Mouse (Mus musculus): ENCODE results near the gene Zfp119b. TPM values are rescaled to one million over a fixed set of nuclear protein-coding genes. Genes with fewer than 3 reads are reported as not detected.
A peak's percentile ranks its signal among the peaks of the same experiment; 100 is the strongest.

The Zfp119b gene
- polyA plus RNA-seq, 1 experiment from 2014 or later = 4.4 TPM

DNA sequence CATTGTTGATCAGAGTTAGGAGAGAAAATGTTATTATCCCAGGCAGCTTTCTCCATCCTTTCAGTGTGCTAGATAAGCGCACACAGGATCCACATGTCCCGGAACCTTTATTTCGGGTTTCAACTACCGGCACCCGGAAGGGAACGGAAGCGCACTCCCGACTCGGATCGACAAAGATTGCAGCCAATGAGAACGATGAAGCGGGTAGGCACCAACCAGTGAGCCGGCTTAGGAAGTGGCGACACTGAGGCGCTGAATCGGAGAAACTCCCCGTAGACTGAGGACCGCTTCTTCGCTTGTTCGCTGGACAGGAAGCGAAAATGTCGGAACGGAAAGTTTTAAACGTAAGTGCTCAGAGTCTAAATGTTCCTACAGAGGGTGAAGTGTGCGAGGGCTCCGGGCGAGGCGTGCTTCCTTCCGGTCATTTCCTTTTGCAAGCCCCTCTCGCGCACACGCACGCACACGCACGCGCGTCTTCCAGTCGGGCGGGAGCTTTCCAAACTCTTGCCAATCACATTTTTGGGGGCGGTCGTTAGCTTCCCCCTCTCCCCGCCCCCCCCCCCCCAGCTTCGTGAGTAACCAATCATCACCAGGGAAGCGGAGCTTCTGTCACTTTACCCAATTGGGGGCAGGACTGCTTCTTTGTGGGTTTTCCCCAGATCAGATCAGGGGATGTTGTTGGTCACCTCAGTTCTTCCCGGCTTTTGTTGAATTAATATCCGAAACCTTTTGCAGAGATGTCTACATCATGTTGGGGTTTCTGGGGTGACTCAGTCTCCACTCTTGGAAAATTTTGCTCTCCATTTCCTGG is 9.8 kb upstream of the Zfp119b start, which contains the start of gene Yju2:
TSS of gene Yju2 (plus strand) at position 182 of the 811 bp plus-strand sequence.
- peaks cover 23% of the 10 kb centered on the region for H3K4me1 ChIP-seq (ENCODE audit: insufficient read depth)

DNA sequence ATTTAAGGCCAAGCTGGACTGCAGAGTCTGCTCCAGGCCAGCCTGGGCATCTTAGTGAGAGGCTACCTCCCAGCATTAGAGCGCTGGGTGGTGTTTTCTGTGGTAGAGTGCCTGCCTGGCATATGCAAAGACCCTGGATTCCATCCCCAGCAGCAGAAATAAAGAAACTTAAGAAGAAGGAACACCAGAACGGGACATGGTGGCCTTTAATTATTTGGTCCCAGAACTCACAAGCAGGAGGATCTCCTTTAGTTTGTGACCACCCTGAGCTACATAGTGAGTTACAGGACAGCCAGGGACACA is 9.2 kb upstream of the Zfp119b start:
- H3K9ac ChIP-seq (replicated peaks) = peak overlapping the region; percentile 59
- peak overlapping the region; percentile 55 for H3K4me3 ChIP-seq (ENCODE audit: low read depth, low read length)
- 33% methylated on average over 2 of the region's 2 CpGs for WGBS (ENCODE audit: insufficient replicate concordance)
- peaks cover 10% of the 10 kb centered on the region for H3K36me3 ChIP-seq (replicated peaks; ENCODE audit: insufficient read depth, low read length)
- H3K9me3 ChIP-seq (ENCODE audit: low read length) = no peaks in the 10 kb centered on the region
- H3K4me2 ChIP-seq (ENCODE audit: low read depth, low read length) = peak overlapping the region; percentile 74
- no peaks in the 10 kb centered on the region for H3K27me3 ChIP-seq (ENCODE audit: insufficient read depth, low read length)
- DNase-seq (no peak), ATAC-seq (no peak)
- H3K4me1 ChIP-seq (ENCODE audit: insufficient read depth) = peaks cover 23% of the 10 kb centered on the region
- TF ChIP-seq EP300 (IDR thresholded peaks at IDR 0.05; ENCODE audit: low read depth) (no peak), CTCF (IDR thresholded peaks at IDR 0.05; ENCODE audit: low read depth) (no peak)
- H3K27ac ChIP-seq (ENCODE audit: low read depth) = peak overlapping the region; percentile 89

More for the DNA sequence above, 9.8 kb upstream of the Zfp119b start, which contains the start of gene Yju2:
- ATAC-seq (peak; percentile 94), DNase-seq (peak; percentile 93)
- Histone ChIP-seq H3K9ac (replicated peaks) (peak within 1 kb of the TSS; percentile 59), H3K9me3 (ENCODE audit: low read length) (no peaks in the 10 kb centered on the region), H3K27me3 (ENCODE audit: insufficient read depth, low read length) (no peaks in the 10 kb centered on the region), H3K4me2 (ENCODE audit: low read depth, low read length) (peak within 1 kb of the TSS; percentile 74), H3K4me3 (ENCODE audit: low read depth, low read length) (peak within 1 kb of the TSS; percentile 55), H3K36me3 (replicated peaks; ENCODE audit: insufficient read depth, low read length) (peaks cover 10% of the 10 kb centered on the region), H3K27ac (ENCODE audit: low read depth) (peak within 1 kb of the TSS; percentile 89)
- TF ChIP-seq CTCF (IDR thresholded peaks at IDR 0.05; ENCODE audit: low read depth) = no peak; the same call in 1 of the 2 replicates
- TF ChIP-seq EP300 (IDR thresholded peaks at IDR 0.05; ENCODE audit: low read depth) = no peak
- under 1% methylated on average over 45 of the region's 46 CpGs for WGBS (ENCODE audit: insufficient replicate concordance)

DNA sequence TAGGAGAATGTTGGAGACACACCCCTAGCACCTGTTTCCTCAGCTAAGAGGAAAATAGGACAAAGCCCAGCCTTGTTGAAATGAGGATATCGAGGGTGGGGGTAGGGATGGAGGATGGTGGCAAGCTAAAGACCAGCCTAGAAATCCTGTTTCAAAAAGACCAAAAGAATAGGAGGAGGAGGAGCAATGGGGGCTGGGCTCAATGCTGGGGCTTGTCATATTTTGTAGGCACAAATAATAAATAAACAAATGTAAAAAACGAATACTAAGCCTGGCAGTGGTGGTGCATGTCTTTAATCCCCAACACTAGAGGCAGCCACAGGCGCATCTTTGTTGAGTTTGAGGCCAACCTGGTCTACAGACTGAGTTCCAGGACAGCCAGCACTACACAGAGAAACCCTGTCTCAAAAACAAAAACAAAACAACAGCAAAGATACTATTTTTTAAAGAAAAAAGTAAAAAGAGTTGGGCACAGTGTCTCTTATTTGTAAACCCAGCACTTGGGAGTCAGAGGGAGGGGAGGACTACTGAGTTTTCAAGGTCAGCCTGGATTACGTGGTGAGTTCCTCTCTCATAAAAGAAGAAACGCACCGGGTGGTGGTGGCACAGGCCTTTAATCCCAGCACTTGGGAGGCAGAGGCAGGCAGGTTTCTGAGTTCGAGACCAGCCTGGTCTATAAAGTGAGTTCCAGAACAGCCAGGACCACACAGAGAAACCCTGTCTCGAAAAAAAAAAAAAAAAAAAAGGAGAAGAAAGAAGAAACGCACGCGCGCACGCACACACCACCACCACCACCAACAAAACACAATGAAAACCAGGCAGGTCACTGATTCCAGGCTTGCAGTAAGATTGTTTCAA is 8.7 kb upstream of the Zfp119b start:
- TF ChIP-seq CTCF (IDR thresholded peaks at IDR 0.05; ENCODE audit: low read depth) = no peak
- no peak for TF ChIP-seq EP300 (IDR thresholded peaks at IDR 0.05; ENCODE audit: low read depth)
- no peaks in the 10 kb centered on the region for H3K9me3 ChIP-seq (ENCODE audit: low read length)
- ATAC-seq = no peak
- no peaks in the 10 kb centered on the region for H3K27me3 ChIP-seq (ENCODE audit: insufficient read depth, low read length)
- peaks cover 10% of the 10 kb centered on the region for H3K36me3 ChIP-seq (replicated peaks; ENCODE audit: insufficient read depth, low read length)
- DNase-seq = no peak
- H3K4me3 ChIP-seq (ENCODE audit: low read depth, low read length) = peak overlapping the region; percentile 55
- H3K9ac ChIP-seq (replicated peaks) = peak overlapping the region; percentile 59; the same call in 1 of the 2 replicates
- H3K4me1 ChIP-seq (ENCODE audit: insufficient read depth) = peaks cover 23% of the 10 kb centered on the region
- H3K4me2 ChIP-seq (ENCODE audit: low read depth, low read length) = peak overlapping the region; percentile 74
- WGBS (ENCODE audit: insufficient replicate concordance) = 66% methylated on average over 13 of the region's 13 CpGs
- peak overlapping the region; percentile 89 for H3K27ac ChIP-seq (ENCODE audit: low read depth)

DNA sequence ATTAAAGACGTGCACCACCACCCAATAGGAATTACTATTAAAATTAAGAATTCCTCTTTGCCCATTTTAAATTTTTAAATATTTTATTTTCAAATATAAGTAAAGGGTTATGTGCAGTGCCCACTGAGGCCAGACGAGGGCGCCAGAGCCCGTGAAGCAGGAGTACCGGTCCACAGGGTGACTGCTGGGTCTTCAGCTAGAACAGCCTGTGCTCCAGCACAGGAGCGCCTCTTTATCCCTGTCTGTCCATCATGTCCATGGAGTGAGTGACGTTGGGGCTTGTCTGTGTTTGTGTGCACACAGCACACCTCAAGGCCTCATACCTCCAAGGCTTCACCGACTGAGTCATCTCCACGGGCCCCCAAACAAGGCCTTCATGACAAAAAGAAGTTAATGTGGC is 7.9 kb upstream of the Zfp119b start:
- no peak for ATAC-seq
- H3K9ac ChIP-seq (replicated peaks) = no peak overlapping the region
- H3K4me1 ChIP-seq (ENCODE audit: insufficient read depth) = peaks cover 23% of the 10 kb centered on the region
- no peak for TF ChIP-seq EP300 (IDR thresholded peaks at IDR 0.05; ENCODE audit: low read depth)
- TF ChIP-seq CTCF (IDR thresholded peaks at IDR 0.05; ENCODE audit: low read depth) = peak; percentile 87
- H3K36me3 ChIP-seq (replicated peaks; ENCODE audit: insufficient read depth, low read length) = peaks cover 10% of the 10 kb centered on the region
- 21% methylated on average over 9 of the region's 9 CpGs for WGBS (ENCODE audit: insufficient replicate concordance)
- no peak overlapping the region for H3K4me2 ChIP-seq (ENCODE audit: low read depth, low read length)
- peak; percentile 82 for DNase-seq
- no peaks in the 10 kb centered on the region for H3K9me3 ChIP-seq (ENCODE audit: low read length)
- no peaks in the 10 kb centered on the region for H3K27me3 ChIP-seq (ENCODE audit: insufficient read depth, low read length)
- H3K4me3 ChIP-seq (ENCODE audit: low read depth, low read length) = no peak overlapping the region
- H3K27ac ChIP-seq (ENCODE audit: low read depth) = no peak overlapping the region

DNA sequence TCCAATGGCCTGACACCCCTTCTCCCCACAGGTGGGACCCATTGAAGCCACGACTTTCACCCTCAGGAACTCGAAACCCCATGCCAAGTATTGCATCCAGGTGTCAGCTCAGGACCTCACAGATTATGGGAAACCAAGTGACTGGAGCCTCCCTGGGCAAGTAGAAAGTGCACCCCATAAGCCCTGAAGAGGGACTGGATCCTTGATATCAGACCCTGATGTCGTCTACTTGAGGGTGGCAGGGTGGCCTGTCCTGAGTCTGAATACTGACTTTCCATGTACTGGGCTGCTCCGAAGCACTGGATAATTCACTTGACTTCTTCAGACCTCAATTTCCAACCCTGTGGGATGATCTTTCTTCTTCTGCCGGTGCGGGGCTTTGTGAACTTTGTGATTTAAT is 7.3 kb upstream of the Zfp119b start:
- no peak for DNase-seq
- WGBS (ENCODE audit: insufficient replicate concordance) = 57% methylated on average over 6 of the region's 6 CpGs
- no peak overlapping the region for H3K4me3 ChIP-seq (ENCODE audit: low read depth, low read length)

DNA sequence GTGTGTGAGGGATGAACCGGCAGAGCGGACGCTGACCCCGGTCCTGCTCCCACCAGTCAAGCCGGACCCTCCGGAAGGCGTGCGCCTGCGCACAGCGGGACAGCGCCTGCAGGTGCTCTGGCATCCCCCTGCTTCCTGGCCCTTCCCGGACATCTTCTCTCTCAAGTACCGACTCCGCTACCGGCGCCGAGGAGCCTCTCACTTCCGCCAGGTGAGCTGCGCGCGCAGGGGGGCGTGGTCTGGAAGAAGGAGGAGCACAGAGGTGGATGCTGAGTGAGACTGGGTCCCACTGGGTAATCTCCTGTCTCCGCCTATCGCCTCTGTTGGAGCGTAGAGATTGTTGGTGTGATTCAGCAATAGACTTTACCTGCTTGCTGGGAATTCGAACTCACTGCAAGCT is 6.8 kb upstream of the Zfp119b start:
- Histone ChIP-seq H3K4me2 (ENCODE audit: low read depth, low read length) (peak overlapping the region; percentile 64), H3K4me1 (ENCODE audit: insufficient read depth) (peaks cover 23% of the 10 kb centered on the region), H3K27me3 (ENCODE audit: insufficient read depth, low read length) (no peaks in the 10 kb centered on the region), H3K4me3 (ENCODE audit: low read depth, low read length) (peak overlapping the region; percentile 34), H3K9ac (replicated peaks) (no peak overlapping the region), H3K27ac (ENCODE audit: low read depth) (no peak overlapping the region), H3K9me3 (ENCODE audit: low read length) (no peaks in the 10 kb centered on the region), H3K36me3 (replicated peaks; ENCODE audit: insufficient read depth, low read length) (peaks cover 2% of the 10 kb centered on the region; the same call in 1 of the 2 replicates)
- 19% methylated on average over 25 of the region's 26 CpGs for WGBS (ENCODE audit: insufficient replicate concordance)
- DNase-seq (peak; percentile 84), ATAC-seq (no peak)
- TF ChIP-seq CTCF (IDR thresholded peaks at IDR 0.05; ENCODE audit: low read depth) = no peak
- TF ChIP-seq EP300 (IDR thresholded peaks at IDR 0.05; ENCODE audit: low read depth) = no peak

More for the DNA sequence above, 7.3 kb upstream of the Zfp119b start:
- Histone ChIP-seq H3K4me1 (ENCODE audit: insufficient read depth) (peaks cover 23% of the 10 kb centered on the region), H3K4me2 (ENCODE audit: low read depth, low read length) (peak overlapping the region; percentile 64), H3K36me3 (replicated peaks; ENCODE audit: insufficient read depth, low read length) (peaks cover 7% of the 10 kb centered on the region; the same call in 1 of the 2 replicates), H3K27ac (ENCODE audit: low read depth) (no peak overlapping the region), H3K27me3 (ENCODE audit: insufficient read depth, low read length) (no peaks in the 10 kb centered on the region), H3K9ac (replicated peaks) (no peak overlapping the region), H3K9me3 (ENCODE audit: low read length) (no peaks in the 10 kb centered on the region)
- no peak for ATAC-seq
- no peak for TF ChIP-seq CTCF (IDR thresholded peaks at IDR 0.05; ENCODE audit: low read depth)
- no peak for TF ChIP-seq EP300 (IDR thresholded peaks at IDR 0.05; ENCODE audit: low read depth)
